Mouse (Mus musculus) myocyte (in vitro differentiated cells): ENCODE data around the gene Rnf145. TPM values are rescaled to one million over a fixed set of nuclear protein-coding genes. Genes with fewer than 3 reads are reported as not detected.

Source experiments
- H3K27me3 ChIP-seq: one replicate; pipeline ENCODE4 v1.6.1; 2011; ENCODE audit not compliant: control insufficient read depth, insufficient read depth, insufficient read length
- H3K36me3 ChIP-seq: one replicate; pipeline ENCODE4 v1.6.1; 2011; ENCODE audit not compliant: control insufficient read depth, insufficient read depth
- H3K4me2 ChIP-seq: one replicate; pipeline ENCODE4 v1.6.1; 2011; ENCODE audit warnings: low read depth, control low read depth
- H3K4me3 ChIP-seq: one replicate; pipeline ENCODE4 v1.5.1; 2011; ENCODE audit warnings: mild to moderate bottlenecking, control low read depth, moderate library complexity
- H3K79me2 ChIP-seq: one replicate; pipeline ENCODE4 v1.6.1; 2011; ENCODE audit not compliant: control insufficient read depth, insufficient read depth
- H3ac ChIP-seq: one replicate; pipeline ENCODE4 v1.6.1; 2011; ENCODE audit not compliant: control insufficient read depth, insufficient read length
- CEBPB ChIP-seq: IDR thresholded peaks from 2 replicates; pipeline ENCODE4 v1.6.1; 2011; ENCODE audit warnings: mild to moderate bottlenecking, moderate library complexity; ENCODE audit not compliant: poor library complexity, insufficient read depth, severe bottlenecking
- E2F4 ChIP-seq: IDR thresholded peaks from one replicate; pipeline ENCODE4 v1.6.1; 2011; ENCODE audit warnings: mild to moderate bottlenecking, control low read depth, moderate library complexity; ENCODE audit not compliant: insufficient read depth
- MAX ChIP-seq: IDR thresholded peaks from one replicate; pipeline ENCODE4 v1.6.1; 2011; ENCODE audit warnings: low read depth, mild to moderate bottlenecking, control low read depth
- MYOD1 ChIP-seq, 3 experiments: IDR thresholded peaks; one replicate each; pipeline ENCODE4 v1.6.1; 2011; ENCODE audit warnings: control low read depth in 2 of 3, low read depth in 2 of 3, mild to moderate bottlenecking in 2 of 3, moderate library complexity in 1 of 3; ENCODE audit not compliant: insufficient read length in 2 of 3, control insufficient read depth in 1 of 3
- MYOG ChIP-seq, 3 experiments: IDR thresholded peaks; one replicate each; pipeline ENCODE4 v1.6.1; 2011; ENCODE audit warnings: control low read depth in 2 of 3, low read depth in 2 of 3, mild to moderate bottlenecking in 2 of 3; ENCODE audit not compliant: insufficient read length in 2 of 3, control insufficient read depth in 1 of 3, insufficient read depth in 1 of 3
- POLR2A ChIP-seq: IDR thresholded peaks from one replicate; pipeline ENCODE4 v1.6.1; 2011; ENCODE audit warnings: low read depth, mild to moderate bottlenecking, control low read depth, moderate library complexity; ENCODE audit not compliant: insufficient read length
- POLR2AphosphoS2 ChIP-seq: IDR thresholded peaks from one replicate; pipeline ENCODE4 v1.6.1; 2011; ENCODE audit warnings: low read depth, control low read depth; ENCODE audit not compliant: insufficient read length
- REST ChIP-seq: IDR thresholded peaks from one replicate; pipeline ENCODE4 v1.6.1; 2011; ENCODE audit warnings: mild to moderate bottlenecking, control low read depth, moderate library complexity; ENCODE audit not compliant: insufficient read depth, insufficient read length
- SRF ChIP-seq: IDR thresholded peaks from one replicate; pipeline ENCODE4 v1.6.1; 2011; ENCODE audit warnings: low read depth; ENCODE audit not compliant: control insufficient read depth, insufficient read length
- TCF12 ChIP-seq: IDR thresholded peaks from one replicate; pipeline ENCODE4 v1.6.1; 2011; ENCODE audit warnings: mild to moderate bottlenecking, control low read depth; ENCODE audit not compliant: poor library complexity, insufficient read depth, severe bottlenecking
- TCF3 ChIP-seq: IDR thresholded peaks from one replicate; pipeline ENCODE4 v1.6.1; 2011; ENCODE audit warnings: low read depth, control low read depth; ENCODE audit not compliant: insufficient read length
- USF1 ChIP-seq: IDR thresholded peaks from one replicate; pipeline ENCODE4 v1.6.1; 2011; ENCODE audit warnings: low read depth, mild to moderate bottlenecking, control low read depth, moderate library complexity
- polyA plus RNA-seq: library from polyadenylated mRNA; unstranded; fragments of >200 nt; fragmentation: generic; extraction: Trizol; gene quantifications from one replicate; pipeline ENCODE4 v1.2.1, GENCODE M21; 2012; ENCODE audit warnings: missing spikeins

Rnf145 gene
- polyA plus RNA-seq, 1 experiment, result 63.6 TPM

DNA sequence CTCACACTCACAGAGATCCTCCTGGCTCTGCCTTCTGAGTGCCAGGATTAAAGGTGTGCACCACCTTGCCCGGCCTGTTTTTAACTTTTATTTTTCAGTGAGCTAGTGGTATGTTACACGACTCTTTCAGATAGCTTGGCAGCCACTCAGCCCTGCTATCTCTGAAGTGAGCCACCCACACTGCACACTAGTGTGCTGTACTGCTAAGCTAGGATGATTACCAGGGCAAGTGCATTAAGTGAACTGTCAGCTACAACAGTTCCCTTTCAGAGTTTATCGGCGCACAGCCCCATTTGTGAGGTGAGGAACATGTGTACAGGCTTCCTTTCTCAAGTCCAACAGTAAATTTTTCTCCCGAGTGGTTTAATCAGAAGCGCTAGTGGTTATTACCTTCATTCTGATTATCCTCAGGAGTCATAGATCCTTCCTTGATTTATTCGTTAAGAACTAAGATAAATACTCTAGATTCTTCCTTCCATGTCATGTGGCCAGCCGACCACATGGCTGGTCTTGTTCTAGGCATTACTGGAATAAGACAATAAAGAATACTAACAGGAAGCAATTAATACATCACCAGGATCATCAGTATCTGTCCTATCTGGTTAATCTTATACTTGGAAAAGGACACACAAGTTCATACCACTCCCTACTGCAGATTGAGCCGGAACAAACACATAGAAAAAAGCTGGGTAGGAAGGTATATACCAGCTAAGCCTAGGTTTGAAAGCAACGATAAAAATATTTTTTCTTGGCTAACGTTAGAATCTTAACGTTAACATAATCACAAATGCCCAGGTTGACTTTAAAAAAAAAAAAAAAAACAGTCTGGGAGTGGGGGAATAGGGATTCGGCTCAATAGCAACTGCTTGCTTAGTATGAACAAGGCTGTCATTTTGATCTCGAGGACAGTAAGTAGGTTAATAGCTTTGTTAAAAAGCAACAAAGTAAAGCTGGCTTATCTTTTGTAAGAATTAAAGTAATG, 6.4 kb upstream of the Rnf145 start:
- TF ChIP-seq MYOG (IDR thresholded peaks at IDR 0.05; ENCODE audit: control insufficient read depth in 1 of 3, insufficient read depth in 1 of 3, insufficient read length in 2 of 3, low read depth in 2 of 3) (no peak), MYOD1 (IDR thresholded peaks at IDR 0.05; ENCODE audit: control insufficient read depth in 1 of 3, insufficient read length in 2 of 3, low read depth in 2 of 3) (no peak), POLR2A (no peak), TCF12 (no peak), POLR2AphosphoS2 (no peak)
- no peaks in the 10 kb centered on the region for H3K79me2 ChIP-seq
- H3K4me3 ChIP-seq, result no peak overlapping the region
- H3K27me3 ChIP-seq, result no peaks in the 10 kb centered on the region
- H3K36me3 ChIP-seq, result no peaks in the 10 kb centered on the region
- no peak overlapping the region for H3K4me2 ChIP-seq
- H3ac ChIP-seq, result no peak overlapping the region

DNA sequence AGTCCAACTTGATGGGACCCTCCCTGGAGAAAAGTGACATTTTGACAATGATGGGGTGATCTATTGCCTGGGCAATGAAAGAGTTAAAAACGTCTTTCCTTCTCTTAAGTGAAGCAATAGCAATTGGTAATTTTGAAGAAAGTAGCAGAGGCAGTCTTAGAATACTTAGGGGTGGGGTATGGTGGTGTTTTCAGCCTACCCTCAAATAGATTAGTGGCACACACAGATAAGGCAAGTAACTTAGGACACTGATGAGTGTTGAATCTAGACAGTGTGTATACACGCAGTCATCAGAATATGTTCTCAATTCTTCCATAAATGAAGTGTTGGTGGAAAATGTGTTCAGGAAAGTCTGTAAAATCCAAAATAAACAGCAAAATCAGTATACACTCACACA, 5.7 kb upstream of the Rnf145 start:
- no peak overlapping the region for H3ac ChIP-seq
- H3K27me3 ChIP-seq, result no peaks in the 10 kb centered on the region
- H3K4me3 ChIP-seq, result no peak overlapping the region
- no peaks in the 10 kb centered on the region for H3K36me3 ChIP-seq
- no peaks in the 10 kb centered on the region for H3K79me2 ChIP-seq
- H3K4me2 ChIP-seq, result no peak overlapping the region
- no peak for TF ChIP-seq MAX

DNA sequence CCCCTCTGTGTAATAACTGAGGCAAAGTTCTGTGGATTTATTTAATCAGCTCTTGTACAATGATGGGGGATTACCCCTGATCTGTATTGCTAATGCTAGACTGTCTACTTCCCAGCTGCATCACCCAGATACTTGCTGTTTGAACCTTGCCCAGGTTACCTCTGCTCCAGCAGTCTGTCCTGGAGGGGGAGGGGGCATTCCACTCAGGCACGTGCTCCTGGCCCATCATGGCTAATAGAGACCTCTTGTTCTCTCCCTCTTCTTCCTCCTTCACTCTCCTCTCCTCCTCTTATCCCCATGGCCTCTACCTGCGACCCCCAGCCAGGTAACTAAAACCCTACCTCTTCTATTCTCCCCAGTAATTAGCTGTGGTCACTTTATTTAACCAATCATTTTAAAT, 4.1 kb upstream of the Rnf145 start:
- Histone ChIP-seq H3ac (no peak overlapping the region), H3K4me2 (no peak overlapping the region), H3K4me3 (no peak overlapping the region), H3K36me3 (no peaks in the 10 kb centered on the region), H3K27me3 (no peaks in the 10 kb centered on the region), H3K79me2 (peaks cover 4% of the 10 kb centered on the region)
- TF ChIP-seq REST (no peak), TCF3 (no peak), POLR2A (no peak), MYOG (IDR thresholded peaks at IDR 0.05; ENCODE audit: control insufficient read depth in 1 of 3, insufficient read depth in 1 of 3, insufficient read length in 2 of 3, low read depth in 2 of 3) (no peak), MYOD1 (IDR thresholded peaks at IDR 0.05; ENCODE audit: control insufficient read depth in 1 of 3, insufficient read length in 2 of 3, low read depth in 2 of 3) (no peak), CEBPB (no peak), MAX (no peak), SRF (no peak), TCF12 (no peak), POLR2AphosphoS2 (no peak), E2F4 (no peak), USF1 (no peak)

DNA sequence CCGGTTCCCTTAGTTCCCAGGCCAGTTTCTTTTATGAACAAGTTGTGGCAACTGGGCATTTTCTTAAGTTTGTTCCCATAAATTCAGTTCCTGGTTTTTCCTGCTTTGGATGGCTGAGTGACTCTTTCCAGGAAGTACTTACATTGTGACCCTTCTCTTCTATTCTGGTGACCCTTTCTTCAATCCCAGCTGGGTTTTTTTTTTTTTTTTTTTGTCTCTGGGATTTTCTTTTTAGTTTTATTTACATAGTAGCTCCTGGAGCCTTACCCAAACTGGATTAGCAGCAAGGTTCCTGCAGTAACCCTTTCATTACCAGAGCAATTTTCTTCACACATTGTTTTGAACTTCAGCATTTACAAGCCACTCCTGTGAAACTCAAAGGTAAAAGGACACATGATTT, 2.4 kb upstream of the Rnf145 start:
- TF ChIP-seq MAX, result no peak
- no peak for TF ChIP-seq CEBPB
- TF ChIP-seq POLR2AphosphoS2, result no peak
- TF ChIP-seq TCF3, result no peak
- TF ChIP-seq E2F4, result no peak
- Histone ChIP-seq H3K36me3 (no peaks in the 10 kb centered on the region), H3K4me2 (no peak overlapping the region), H3ac (no peak overlapping the region), H3K79me2 (peaks cover 19% of the 10 kb centered on the region), H3K4me3 (no peak overlapping the region), H3K27me3 (no peaks in the 10 kb centered on the region)

DNA sequence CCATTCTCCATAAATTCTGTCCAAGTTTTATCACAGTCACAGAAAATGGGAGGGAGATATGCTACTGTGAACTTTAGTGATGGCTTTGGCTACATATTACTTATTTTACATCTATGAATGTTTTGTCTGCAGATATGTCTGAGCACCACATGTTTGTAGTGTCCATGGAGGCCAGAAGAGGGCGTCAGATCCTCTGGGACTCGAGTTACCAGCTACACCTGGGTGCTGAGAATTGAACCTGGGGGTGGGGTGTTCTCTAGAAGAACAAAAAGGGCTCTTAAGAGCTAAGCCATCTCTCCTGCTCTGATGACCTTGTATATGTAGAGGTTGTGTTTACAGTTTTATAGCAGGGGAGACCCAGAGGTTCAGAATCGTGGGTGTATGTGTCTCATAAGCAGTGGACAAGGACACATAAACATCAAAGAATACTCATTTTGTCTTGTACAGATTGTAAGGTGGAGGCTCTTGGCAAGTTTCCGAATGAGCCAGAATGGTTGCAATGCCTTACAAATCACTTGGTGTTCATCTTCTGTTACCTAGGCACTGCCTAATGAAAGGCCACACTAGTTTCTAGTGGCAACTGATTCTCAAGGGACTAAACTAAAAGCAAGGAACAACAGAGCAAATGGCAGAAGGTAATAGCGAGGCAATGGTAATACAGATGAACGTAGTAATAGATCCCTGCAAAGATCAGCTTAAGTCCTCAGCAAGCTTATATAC, 1.0 kb upstream of the Rnf145 start:
- Histone ChIP-seq H3K4me3 (peak overlapping the region; percentile 85), H3K27me3 (no peaks in the 10 kb centered on the region), H3K36me3 (no peaks in the 10 kb centered on the region), H3ac (no peak overlapping the region), H3K4me2 (peak overlapping the region; percentile 98), H3K79me2 (peaks cover 33% of the 10 kb centered on the region)
- TF ChIP-seq MAX (no peak), SRF (no peak), MYOG (IDR thresholded peaks at IDR 0.05; ENCODE audit: control insufficient read depth in 1 of 3, insufficient read depth in 1 of 3, insufficient read length in 2 of 3, low read depth in 2 of 3) (no peak), POLR2A (no peak), TCF12 (no peak)
